Mouse (Mus musculus): ENCODE data around the gene Gm49450. TPM values are rescaled to one million over a fixed set of nuclear protein-coding genes. Genes with fewer than 3 reads are reported as not detected.
A peak's percentile ranks its signal among the peaks of the same experiment; 100 is the strongest.

The Gm49450 gene
- polyA plus RNA-seq, 1 experiment from 2014 or later = not detected

DNA sequence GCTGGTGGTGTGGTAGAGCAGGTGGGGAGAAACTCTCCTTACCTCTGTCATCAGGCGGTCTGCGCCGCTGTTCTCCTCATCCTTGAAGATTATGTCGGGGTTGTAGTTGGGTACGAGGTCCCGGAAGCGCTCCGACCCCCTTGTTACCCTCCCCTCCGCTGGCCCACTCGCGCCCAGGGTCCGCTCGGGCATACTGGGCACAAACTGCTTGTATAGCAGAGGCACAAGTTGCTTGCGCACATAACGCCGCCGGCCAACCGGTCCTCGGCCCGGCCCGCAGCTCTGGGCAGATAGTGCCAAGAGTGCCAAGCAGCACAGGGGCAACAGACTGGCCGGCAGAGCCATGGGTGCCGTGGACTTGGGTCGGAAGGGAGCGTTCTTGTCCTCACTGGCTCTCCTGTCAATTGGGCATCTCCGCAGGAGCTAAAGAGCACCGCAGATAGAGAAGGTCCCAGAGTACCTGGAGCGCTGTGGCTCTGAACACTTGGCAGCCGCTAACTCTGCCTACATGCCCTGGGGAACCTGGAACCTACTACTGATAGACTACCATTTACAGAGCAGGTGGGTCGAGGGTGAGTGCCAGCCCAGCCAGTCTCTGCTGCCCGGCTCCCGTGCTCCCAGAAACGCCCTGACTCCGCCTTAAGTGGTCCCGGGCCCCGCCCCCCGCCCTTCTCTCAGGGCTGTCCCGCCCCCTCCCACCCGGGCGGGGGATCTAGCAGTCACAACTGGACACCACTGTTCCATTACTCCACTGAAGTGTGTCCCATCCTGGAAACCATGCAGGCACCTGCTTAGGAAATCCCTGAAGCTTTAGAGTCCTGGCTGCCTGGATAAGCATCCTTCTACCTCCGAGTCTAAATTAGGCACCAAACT lies 55.2 kb downstream of the Gm49450 start, which contains the start of gene Dhh:
Gene Dhh (minus strand): TSS at position 613 of the 873 bp plus-strand sequence.
- Histone ChIP-seq H3K27me3 (replicated peaks; ENCODE audit: low read depth, poor library complexity, severe bottlenecking) (peaks cover 79% of the 10 kb centered on the region), H3K4me1 (peaks cover 54% of the 10 kb centered on the region), H3K27ac (replicated peaks) (no peak within 1 kb of the TSS), H3K9me3 (no peaks in the 10 kb centered on the region), H3K4me3 (peak within 1 kb of the TSS; percentile 50), H3K36me3 (replicated peaks) (peaks cover 6% of the 10 kb centered on the region)
- peak; percentile 75 for DNase-seq (ENCODE audit: low spot score)
- 1% methylated on average over 41 of the region's 41 CpGs for WGBS

DNA sequence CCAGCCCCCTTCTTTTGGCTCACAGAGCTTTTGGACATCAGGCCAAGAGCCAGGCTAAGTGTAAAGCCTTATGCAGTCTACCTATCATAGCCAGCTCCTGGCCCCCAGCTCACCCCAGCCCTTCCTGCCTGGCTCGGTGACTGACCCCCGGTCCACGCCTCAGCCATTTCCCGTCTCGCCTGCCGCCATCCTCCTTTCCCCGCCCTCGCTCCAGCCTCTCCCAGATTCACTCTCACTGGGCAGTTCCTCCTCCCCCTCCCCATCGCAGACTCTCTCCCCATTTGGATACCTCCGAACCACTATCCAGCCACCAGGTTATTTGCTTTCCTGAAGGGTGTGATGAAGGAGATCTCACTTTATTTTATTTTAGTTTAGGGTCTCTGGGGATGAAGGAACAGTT lies 55.9 kb downstream of the Gm49450 start:
- Histone ChIP-seq H3K27ac (replicated peaks) (no peak overlapping the region), H3K9me3 (no peaks in the 10 kb centered on the region), H3K36me3 (replicated peaks) (no peaks in the 10 kb centered on the region), H3K27me3 (replicated peaks; ENCODE audit: low read depth, poor library complexity, severe bottlenecking) (peaks cover 86% of the 10 kb centered on the region), H3K4me3 (peak overlapping the region; percentile 50), H3K4me1 (peaks cover 54% of the 10 kb centered on the region)
- under 1% methylated on average over 10 of the region's 10 CpGs for WGBS
- DNase-seq (ENCODE audit: low spot score) = peak; percentile 35

DNA sequence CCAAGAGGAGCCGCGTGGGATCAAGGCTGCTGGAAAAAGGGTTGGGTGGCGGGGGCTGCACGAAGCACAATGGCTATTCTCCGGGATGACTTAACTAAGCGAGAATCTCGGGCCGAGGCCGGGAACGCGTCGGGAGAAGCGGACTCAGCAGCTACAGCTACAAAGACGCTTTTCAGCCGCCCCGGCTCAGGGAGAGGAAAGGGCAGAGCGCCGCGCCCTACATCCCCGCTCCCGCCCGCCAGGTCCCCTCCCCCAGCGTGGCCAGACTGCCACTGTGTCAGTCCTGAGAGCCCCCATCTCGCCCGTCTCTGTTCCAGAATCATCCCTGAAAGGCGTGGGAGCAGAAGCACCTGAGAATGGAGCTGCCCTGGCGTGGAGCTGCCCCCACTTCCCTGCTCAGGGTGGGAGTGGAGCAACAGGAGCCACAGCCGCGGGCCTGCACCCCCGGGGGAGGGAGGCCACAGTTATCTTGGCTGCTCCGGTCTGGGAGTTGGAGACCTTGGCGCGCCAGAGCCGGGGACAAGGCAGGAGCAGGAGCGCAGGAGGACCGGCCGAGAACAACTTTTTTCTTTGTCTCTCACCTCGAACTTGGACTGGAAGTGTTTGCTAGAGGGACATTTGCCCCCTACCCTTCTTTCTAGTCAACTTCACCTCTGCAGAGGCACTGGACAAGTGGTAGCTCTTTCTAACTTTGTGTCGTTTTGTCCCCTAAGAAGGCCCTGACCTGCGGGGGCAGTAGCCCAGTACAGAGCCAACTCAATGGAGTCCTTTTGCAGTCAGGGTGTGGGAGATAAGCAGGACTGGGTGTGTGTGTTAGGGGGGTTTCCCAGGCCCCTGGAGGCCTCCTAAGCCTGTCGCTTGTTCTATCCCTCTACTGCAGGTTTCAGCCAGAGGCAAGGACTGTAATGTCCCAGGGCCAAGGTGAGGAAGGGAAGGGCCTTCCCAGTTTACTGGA lies 57.4 kb downstream of the Gm49450 start:
- Histone ChIP-seq H3K9me3 (no peaks in the 10 kb centered on the region), H3K36me3 (replicated peaks) (no peaks in the 10 kb centered on the region), H3K27me3 (replicated peaks; ENCODE audit: low read depth, poor library complexity, severe bottlenecking) (peaks cover 100% of the 10 kb centered on the region), H3K4me1 (peaks cover 61% of the 10 kb centered on the region), H3K4me3 (peak overlapping the region; percentile 65), H3K27ac (replicated peaks) (peak overlapping the region; percentile 84)
- WGBS = 1% methylated on average over 41 of the region's 41 CpGs
- peak; percentile 75 for DNase-seq (ENCODE audit: low spot score)

DNA sequence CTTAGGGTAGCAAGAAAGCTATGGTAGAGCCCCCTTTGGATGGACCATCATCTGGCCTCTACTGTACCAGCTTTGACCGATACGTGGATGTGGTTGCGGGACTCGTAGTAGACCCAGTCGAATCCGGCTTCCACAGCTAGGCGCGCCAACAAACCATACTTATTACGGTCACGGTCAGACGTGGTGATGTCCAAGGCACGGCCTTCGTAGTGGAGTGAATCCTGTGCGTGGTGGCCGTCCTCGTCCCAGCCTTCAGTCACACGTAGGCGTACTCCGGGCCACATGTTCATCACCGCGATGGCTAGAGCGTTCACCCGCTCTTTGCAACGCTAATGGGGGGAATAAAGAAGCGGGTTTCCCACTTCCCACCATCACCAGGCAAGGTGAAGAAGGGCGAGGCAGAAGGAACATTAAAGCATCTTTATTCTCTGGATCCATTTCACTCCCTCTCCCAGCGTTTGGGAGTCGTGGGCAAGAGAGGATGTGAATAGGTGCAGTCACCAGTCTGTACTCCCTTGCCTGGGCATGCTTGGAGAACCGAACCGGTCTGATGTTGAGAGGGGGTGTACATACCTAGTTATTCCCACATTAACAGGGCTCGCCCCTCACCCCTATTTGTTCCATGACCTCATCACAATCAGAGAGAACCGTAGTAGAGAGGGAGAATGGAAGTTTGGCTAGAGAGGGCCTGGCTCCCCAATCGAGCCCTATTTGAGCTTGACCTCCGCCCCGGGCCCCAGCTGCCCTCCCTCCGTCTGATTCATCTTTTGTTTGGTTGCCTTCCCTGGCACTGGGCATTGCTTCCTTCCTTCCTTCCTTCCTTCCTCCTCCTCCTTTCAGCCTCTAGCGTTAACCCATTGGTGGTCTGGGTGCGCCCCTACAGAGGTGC lies 58.4 kb downstream of the Gm49450 start:
- 2% methylated on average over 38 of the region's 38 CpGs for WGBS
- H3K4me1 ChIP-seq = peaks cover 61% of the 10 kb centered on the region
- H3K36me3 ChIP-seq (replicated peaks) = no peaks in the 10 kb centered on the region
- H3K27ac ChIP-seq (replicated peaks) = peak overlapping the region; percentile 84
- H3K9me3 ChIP-seq = no peaks in the 10 kb centered on the region
- H3K27me3 ChIP-seq (replicated peaks; ENCODE audit: low read depth, poor library complexity, severe bottlenecking) = peaks cover 97% of the 10 kb centered on the region
- DNase-seq (ENCODE audit: low spot score) = no peak
- peak overlapping the region; percentile 65 for H3K4me3 ChIP-seq

DNA sequence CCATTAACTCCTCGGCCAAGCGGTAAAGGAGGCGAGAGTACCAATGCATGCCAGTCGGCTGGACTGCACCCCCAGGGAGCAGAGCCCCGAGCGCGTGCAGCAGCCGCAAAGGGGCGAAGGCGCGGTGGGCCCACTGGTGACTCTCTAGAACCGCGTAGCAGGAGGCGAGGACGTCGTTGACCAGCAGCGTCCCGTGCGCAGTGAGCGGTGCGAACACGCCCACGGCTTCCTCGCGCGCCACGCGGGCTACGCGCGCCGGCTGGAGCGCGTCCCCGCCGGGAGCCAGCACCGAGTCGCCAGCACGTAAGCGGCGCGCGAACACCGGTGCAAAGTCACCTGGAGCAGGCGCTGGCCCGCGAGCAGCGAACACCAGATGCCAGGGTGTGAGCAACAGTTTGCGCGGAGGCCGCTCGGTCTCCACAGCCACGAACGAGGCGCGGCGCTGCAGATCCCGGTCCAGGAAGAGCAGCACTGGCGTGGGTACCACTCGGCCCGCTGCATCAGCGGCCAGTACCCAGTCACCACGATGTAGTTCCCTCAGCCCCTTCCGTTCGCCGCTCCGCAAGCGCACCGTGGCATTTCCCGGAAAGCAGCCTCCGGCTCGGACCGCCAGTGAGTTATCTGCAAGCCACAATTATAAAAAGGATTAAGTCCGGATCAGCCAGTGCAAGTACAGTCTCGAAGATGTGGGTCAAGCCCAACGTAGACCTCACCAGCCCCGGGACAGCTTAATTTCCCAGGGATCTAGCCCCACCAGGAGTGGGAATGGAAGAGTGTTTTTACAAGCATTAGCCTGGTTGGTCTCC lies 59.2 kb downstream of the Gm49450 start, which contains the start of gene Rhebl1:
Gene Rhebl1 (minus strand): TSS at position 601 of the 806 bp plus-strand sequence.
- Histone ChIP-seq H3K4me3 (peak within 1 kb of the TSS; percentile 65), H3K27ac (replicated peaks) (peak within 1 kb of the TSS; percentile 84)
- peak; percentile 66 for DNase-seq (ENCODE audit: low spot score)

DNA sequence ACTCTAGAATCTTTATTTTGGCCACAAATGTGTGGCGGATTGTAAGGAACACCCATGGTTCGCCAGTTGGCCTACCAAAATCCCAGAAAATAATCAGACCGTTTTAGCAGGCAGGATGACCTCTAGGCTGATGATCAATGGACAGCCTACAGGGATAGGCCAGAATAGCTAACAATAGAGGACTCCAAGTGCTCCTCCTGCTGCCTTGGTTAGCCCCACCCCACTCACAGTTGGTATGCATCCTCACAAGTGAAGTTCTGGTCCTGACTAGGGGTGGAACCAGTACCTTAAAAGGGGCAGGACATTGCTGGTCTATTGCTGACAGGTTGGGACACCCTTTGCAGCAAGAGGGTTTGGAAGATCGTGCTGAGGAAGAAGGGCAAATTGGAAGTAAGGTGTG lies 60.3 kb downstream of the Gm49450 start:
- Histone ChIP-seq H3K36me3 (replicated peaks) (no peaks in the 10 kb centered on the region), H3K27ac (replicated peaks) (no peak overlapping the region), H3K27me3 (replicated peaks; ENCODE audit: low read depth, poor library complexity, severe bottlenecking) (peaks cover 77% of the 10 kb centered on the region), H3K4me1 (peaks cover 55% of the 10 kb centered on the region), H3K9me3 (no peaks in the 10 kb centered on the region), H3K4me3 (no peak overlapping the region)
- peak; percentile 15 for DNase-seq (ENCODE audit: low spot score)
- 41% methylated on average over 4 of the region's 4 CpGs for WGBS

More for the DNA sequence above, 59.2 kb downstream of the Gm49450 start, which contains the start of gene Rhebl1:
- WGBS = under 1% methylated on average over 77 of the region's 77 CpGs
- no peaks in the 10 kb centered on the region for H3K9me3 ChIP-seq
- peaks cover 88% of the 10 kb centered on the region for H3K27me3 ChIP-seq (replicated peaks; ENCODE audit: low read depth, poor library complexity, severe bottlenecking)
- peaks cover 61% of the 10 kb centered on the region for H3K4me1 ChIP-seq
- H3K36me3 ChIP-seq (replicated peaks) = no peaks in the 10 kb centered on the region

DNA sequence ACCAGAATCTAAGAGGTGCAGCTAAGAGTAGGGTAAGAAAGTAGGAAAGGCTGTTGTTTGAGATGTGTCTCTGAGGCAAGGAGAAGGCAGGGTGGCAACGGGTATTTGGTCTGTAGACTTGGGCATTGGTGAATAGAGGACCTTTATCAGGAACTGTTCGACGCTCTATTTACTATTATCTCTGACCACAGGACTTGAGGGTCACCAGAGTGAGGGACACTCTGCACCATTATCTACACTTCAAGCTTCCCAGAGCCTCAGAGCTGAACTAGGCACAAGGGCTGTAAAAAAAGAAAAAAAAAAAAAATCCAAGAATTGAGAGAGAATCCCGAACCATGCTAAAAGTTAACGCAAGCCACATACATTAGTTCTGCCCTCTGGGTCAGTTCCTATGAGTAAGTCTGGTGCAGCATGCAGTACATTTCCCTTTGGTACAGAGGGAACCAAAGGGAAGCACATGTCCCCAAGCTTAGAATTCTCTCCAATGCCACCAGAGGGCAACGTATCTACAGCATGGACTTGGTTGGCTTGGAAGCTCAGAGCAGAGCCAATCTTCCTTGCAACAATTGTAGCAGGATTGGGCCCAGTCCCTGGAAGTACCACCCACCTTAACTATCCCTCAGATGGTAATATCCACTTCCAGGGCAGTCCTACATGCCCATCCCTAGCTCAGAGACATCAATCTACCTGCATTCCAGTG lies 61.3 kb downstream of the Gm49450 start:
- peaks cover 45% of the 10 kb centered on the region for H3K4me1 ChIP-seq
- H3K36me3 ChIP-seq (replicated peaks) = no peaks in the 10 kb centered on the region
- H3K4me3 ChIP-seq = 0 out of 2 replicates have a peak overlapping the region, but pooled peaks have one; percentile 5
- no peak overlapping the region for H3K27ac ChIP-seq (replicated peaks)
- DNase-seq (ENCODE audit: low spot score) = peak; percentile 55
- H3K9me3 ChIP-seq = no peaks in the 10 kb centered on the region
- 41% methylated on average over 6 of the region's 6 CpGs for WGBS
- H3K27me3 ChIP-seq (replicated peaks; ENCODE audit: low read depth, poor library complexity, severe bottlenecking) = peaks cover 72% of the 10 kb centered on the region

DNA sequence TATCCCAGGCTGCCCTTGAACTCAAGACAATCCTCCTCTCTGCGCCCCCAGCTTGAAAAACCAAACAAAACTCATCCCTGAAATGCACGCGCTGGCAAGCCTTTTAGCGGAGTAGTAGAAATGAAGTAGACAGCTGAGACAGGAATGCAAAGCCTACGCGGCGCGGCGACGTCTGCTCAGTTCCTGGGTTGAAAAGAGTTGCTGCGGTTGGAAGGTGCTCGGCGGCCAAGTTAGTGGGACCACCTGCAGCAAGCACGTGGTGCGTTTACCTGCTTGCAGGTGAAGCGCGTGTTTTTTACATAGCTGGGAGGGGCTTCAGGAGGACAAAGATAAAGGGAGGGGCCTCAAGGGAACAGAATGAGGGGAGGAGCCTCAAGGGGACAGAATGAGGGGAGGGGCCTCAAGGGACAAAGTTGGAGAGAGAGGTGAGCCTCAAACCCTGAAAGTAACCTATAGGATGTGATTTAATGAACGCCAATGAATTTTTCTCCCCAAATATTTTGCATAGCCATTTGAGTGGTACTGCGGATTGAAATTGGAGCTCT lies 62.1 kb downstream of the Gm49450 start:
- no peak overlapping the region for H3K27ac ChIP-seq (replicated peaks)
- WGBS = 7% methylated on average over 19 of the region's 19 CpGs
- H3K9me3 ChIP-seq = no peaks in the 10 kb centered on the region
- DNase-seq (ENCODE audit: low spot score) = peak; percentile 36
- peaks cover 38% of the 10 kb centered on the region for H3K4me1 ChIP-seq
- peak overlapping the region; percentile 40 for H3K4me3 ChIP-seq
- no peaks in the 10 kb centered on the region for H3K36me3 ChIP-seq (replicated peaks)
- H3K27me3 ChIP-seq (replicated peaks; ENCODE audit: low read depth, poor library complexity, severe bottlenecking) = peaks cover 64% of the 10 kb centered on the region

DNA sequence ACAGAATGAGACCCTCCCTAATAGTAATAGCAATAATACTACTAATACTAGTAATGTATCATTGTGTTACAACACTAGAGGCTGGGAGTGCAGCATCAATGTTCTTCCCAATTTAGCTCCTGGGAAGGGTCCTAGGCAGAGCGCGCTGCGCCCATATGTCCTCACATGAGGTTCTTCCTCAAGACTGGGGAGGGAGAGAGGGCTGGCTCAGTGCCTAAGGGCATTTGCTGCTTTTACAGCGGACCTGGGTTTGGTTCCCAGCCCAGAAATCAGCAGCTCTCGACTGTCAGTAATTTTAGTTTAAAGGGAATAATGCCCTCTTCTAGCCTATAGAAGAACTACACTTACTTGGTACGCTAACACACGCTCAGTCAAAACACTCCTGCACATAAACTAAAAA lies 65.8 kb downstream of the Gm49450 start:
- H3K27me3 ChIP-seq (replicated peaks; ENCODE audit: low read depth, poor library complexity, severe bottlenecking) = peaks cover 27% of the 10 kb centered on the region
- no peaks in the 10 kb centered on the region for H3K36me3 ChIP-seq (replicated peaks)
- no peaks in the 10 kb centered on the region for H3K9me3 ChIP-seq
- 84% methylated on average over 7 of the region's 7 CpGs for WGBS
- H3K27ac ChIP-seq (replicated peaks) = no peak overlapping the region
- peaks cover 7% of the 10 kb centered on the region; the same call in 1 of the 2 replicates for H3K4me1 ChIP-seq
- H3K4me3 ChIP-seq = no peak overlapping the region
- DNase-seq (ENCODE audit: low spot score) = no peak

DNA sequence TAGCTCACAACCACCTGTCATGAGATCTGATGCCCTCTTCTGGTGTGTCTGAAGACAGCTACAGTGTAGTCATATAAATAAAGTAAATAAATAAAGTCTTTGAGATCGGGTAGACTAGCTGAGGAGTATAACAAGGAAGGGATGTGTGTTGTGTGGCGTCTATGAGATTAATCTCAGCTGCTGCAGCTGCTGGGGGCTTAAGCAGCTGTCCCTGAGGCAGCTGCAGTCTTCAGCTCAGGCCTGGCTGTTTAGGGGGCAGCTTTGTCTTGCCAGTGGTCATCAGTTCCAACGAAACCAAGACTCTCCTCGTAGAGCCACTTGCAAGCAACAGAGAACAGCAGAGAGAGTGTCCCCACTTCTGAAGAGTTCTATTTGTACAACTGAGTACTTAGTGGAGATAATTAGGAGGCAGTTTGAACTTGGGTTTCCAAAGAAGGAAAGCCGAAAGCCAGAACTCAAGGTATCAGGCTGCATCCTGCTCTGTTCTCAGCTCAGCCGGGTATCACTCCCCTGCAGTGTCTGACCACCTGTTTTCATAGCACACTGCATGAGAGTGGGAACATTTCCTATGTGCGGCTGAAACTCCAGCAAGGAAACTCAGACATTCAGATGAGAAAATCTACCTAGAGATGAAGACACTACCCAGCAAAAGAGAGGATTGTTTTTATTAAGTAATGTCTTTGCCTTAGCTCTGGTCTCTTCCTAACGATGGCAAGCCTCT lies 66.5 kb downstream of the Gm49450 start:
- H3K27me3 ChIP-seq (replicated peaks; ENCODE audit: low read depth, poor library complexity, severe bottlenecking) = peaks cover 20% of the 10 kb centered on the region
- H3K27ac ChIP-seq (replicated peaks) = no peak overlapping the region
- no peaks in the 10 kb centered on the region for H3K36me3 ChIP-seq (replicated peaks)
- no peaks in the 10 kb centered on the region for H3K9me3 ChIP-seq
- 69% methylated on average over 8 of the region's 8 CpGs for WGBS
- H3K4me1 ChIP-seq = peaks cover 12% of the 10 kb centered on the region
- DNase-seq (ENCODE audit: low spot score) = no peak
- H3K4me3 ChIP-seq = no peak overlapping the region
